Mouse (Mus musculus): ENCODE data around the gene Atf6. TPM values are rescaled to one million over a fixed set of nuclear protein-coding genes. Genes with fewer than 3 reads are reported as not detected.

Gene Atf6
- polyA plus RNA-seq, 1 experiment from 2014 or later: 7.6 TPM

DNA sequence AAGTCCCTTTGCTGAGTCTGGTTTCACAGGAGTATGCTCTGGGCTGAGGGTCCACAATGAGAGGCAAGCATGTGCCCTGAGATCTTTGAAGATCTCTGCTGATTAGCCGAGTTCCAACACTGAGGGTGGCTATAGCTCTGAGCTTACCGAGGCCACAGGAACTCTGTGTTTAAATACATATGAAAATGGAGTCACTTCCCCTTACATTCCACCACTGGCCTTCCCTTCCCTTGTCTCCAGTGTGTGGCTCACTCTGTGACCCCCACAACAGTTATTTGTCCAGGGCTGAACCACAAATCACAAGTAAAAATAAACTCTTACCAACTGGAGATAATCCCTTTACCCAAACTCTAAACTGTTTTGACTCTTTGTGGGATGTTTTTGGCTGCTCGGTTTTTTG lies 158.5 kb downstream of the Atf6 start:
- no peak overlapping the region for H3K9ac ChIP-seq (ENCODE audit: low read length)
- no peak overlapping the region for H3K4me2 ChIP-seq (ENCODE audit: low read depth, severe bottlenecking)
- no peak for ATAC-seq (ENCODE audit: insufficient number of reproducible peaks, low FRiP score, low TSS enrichment, low read depth)
- no peaks in the 10 kb centered on the region for H3K36me3 ChIP-seq (ENCODE audit: control insufficient read depth, insufficient read depth, low read length)
- H3K9me3 ChIP-seq (ENCODE audit: control insufficient read depth, low read length): no peaks in the 10 kb centered on the region
- no peaks in the 10 kb centered on the region for H3K4me1 ChIP-seq (ENCODE audit: control insufficient read depth, insufficient read depth, low read length)
- WGBS: 85% methylated on average over 3 of the region's 3 CpGs
- H3K27ac ChIP-seq (replicated peaks; ENCODE audit: low read depth, low read length): no peak overlapping the region
- H3K27me3 ChIP-seq (ENCODE audit: control insufficient read depth, insufficient read depth, low read length): no peaks in the 10 kb centered on the region
- H3K4me3 ChIP-seq (ENCODE audit: low read depth, low read length): no peak overlapping the region
- no peak for DNase-seq (ENCODE audit: low spot score)

- H3K4me1 ChIP-seq (ENCODE audit: control insufficient read depth, insufficient read depth, low read length): peaks cover 6% of the 10 kb centered on the region; the same call in 1 of the 2 replicates
- no peak for ATAC-seq (ENCODE audit: insufficient number of reproducible peaks, low FRiP score, low TSS enrichment, low read depth)
- no peaks in the 10 kb centered on the region for H3K36me3 ChIP-seq (ENCODE audit: control insufficient read depth, insufficient read depth, low read length)
- no peak for DNase-seq (ENCODE audit: low spot score)
- H3K9ac ChIP-seq (ENCODE audit: low read length): no peak overlapping the region
- no peak overlapping the region for H3K4me3 ChIP-seq (ENCODE audit: low read depth, low read length)
- no peak overlapping the region for H3K4me2 ChIP-seq (ENCODE audit: low read depth, severe bottlenecking)
- H3K27me3 ChIP-seq (ENCODE audit: control insufficient read depth, insufficient read depth, low read length): no peaks in the 10 kb centered on the region
- 90% methylated on average over 4 of the region's 4 CpGs for WGBS
- H3K27ac ChIP-seq (replicated peaks; ENCODE audit: low read depth, low read length): no peak overlapping the region
- no peaks in the 10 kb centered on the region for H3K9me3 ChIP-seq (ENCODE audit: control insufficient read depth, low read length)
These were observed 161.5 kb downstream of the Atf6 start for GRCm38 (mm10) chr1:170706046-170706445.

GRCm38 (mm10) chr1:170704911-170705594 lies 162.5 kb downstream of the Atf6 start:
- ATAC-seq (ENCODE audit: insufficient number of reproducible peaks, low FRiP score, low TSS enrichment, low read depth) (no peak), DNase-seq (ENCODE audit: low spot score) (no peak)
- no peak overlapping the region for H3K4me3 ChIP-seq (ENCODE audit: low read depth, low read length)
- H3K9me3 ChIP-seq (ENCODE audit: control insufficient read depth, low read length): no peaks in the 10 kb centered on the region
- no peaks in the 10 kb centered on the region for H3K36me3 ChIP-seq (ENCODE audit: control insufficient read depth, insufficient read depth, low read length)
- peaks cover 6% of the 10 kb centered on the region; the same call in 1 of the 2 replicates for H3K4me1 ChIP-seq (ENCODE audit: control insufficient read depth, insufficient read depth, low read length)
- H3K27ac ChIP-seq (replicated peaks; ENCODE audit: low read depth, low read length): no peak overlapping the region
- H3K4me2 ChIP-seq (ENCODE audit: low read depth, severe bottlenecking): no peak overlapping the region
- H3K9ac ChIP-seq (ENCODE audit: low read length): no peak overlapping the region
- WGBS: 83% methylated on average over 4 of the region's 4 CpGs
- H3K27me3 ChIP-seq (ENCODE audit: control insufficient read depth, insufficient read depth, low read length): no peaks in the 10 kb centered on the region

DNA sequence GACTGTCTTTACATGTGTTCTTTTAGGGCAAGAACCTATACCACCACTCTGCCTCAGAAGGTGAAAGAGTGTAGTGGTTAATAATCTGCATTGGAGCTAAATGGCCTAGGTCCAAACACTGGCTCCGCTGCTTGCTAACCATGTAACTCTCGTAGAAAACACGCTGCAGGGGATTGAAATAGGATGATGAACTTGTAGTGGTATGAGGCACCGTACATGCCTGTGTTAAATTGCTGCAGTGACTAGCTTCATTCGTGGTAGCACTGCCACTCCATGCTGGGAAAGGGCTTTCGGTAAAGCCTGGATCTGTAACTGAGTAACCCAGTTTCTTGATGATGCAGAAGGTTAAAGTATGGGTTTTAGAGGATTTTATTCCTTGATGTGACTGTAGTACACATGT lies 163.5 kb downstream of the Atf6 start:
- Histone ChIP-seq H3K9me3 (ENCODE audit: control insufficient read depth, low read length) (no peaks in the 10 kb centered on the region), H3K9ac (ENCODE audit: low read length) (no peak overlapping the region), H3K4me1 (ENCODE audit: control insufficient read depth, insufficient read depth, low read length) (peaks cover 6% of the 10 kb centered on the region; the same call in 1 of the 2 replicates), H3K4me3 (ENCODE audit: low read depth, low read length) (no peak overlapping the region), H3K4me2 (ENCODE audit: low read depth, severe bottlenecking) (no peak overlapping the region), H3K36me3 (ENCODE audit: control insufficient read depth, insufficient read depth, low read length) (no peaks in the 10 kb centered on the region), H3K27me3 (ENCODE audit: control insufficient read depth, insufficient read depth, low read length) (no peaks in the 10 kb centered on the region), H3K27ac (replicated peaks; ENCODE audit: low read depth, low read length) (no peak overlapping the region)
- DNase-seq (ENCODE audit: low spot score): no peak
- ATAC-seq (ENCODE audit: insufficient number of reproducible peaks, low FRiP score, low TSS enrichment, low read depth): no peak
- 94% methylated on average over 6 of the region's 6 CpGs for WGBS

DNA sequence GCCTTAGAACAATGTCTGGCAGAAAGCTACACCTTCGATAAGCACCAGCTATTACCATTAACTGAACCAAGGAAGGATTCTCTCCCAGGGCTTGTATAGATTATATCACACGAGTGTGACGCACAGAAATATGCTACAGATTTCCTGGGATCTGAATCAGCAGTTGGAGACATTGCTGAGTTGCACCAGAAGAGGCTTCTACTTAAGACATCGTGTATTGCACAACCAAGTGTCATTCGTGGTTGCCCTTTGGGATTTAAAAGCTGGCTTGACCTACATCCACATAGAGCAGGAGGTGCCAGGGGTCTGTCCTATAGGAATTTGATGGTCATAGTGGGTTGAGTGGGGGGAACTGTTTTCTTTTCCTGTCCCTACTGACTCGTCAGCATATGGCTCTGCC lies 164.6 kb downstream of the Atf6 start:
- H3K27ac ChIP-seq (replicated peaks; ENCODE audit: low read depth, low read length): no peak overlapping the region
- H3K27me3 ChIP-seq (ENCODE audit: control insufficient read depth, insufficient read depth, low read length): no peaks in the 10 kb centered on the region
- H3K4me3 ChIP-seq (ENCODE audit: low read depth, low read length): no peak overlapping the region
- H3K4me1 ChIP-seq (ENCODE audit: control insufficient read depth, insufficient read depth, low read length): peaks cover 6% of the 10 kb centered on the region; the same call in 1 of the 2 replicates
- WGBS: 90% methylated on average over 6 of the region's 6 CpGs
- DNase-seq (ENCODE audit: low spot score) (no peak), ATAC-seq (ENCODE audit: insufficient number of reproducible peaks, low FRiP score, low TSS enrichment, low read depth) (no peak)
- H3K36me3 ChIP-seq (ENCODE audit: control insufficient read depth, insufficient read depth, low read length): no peaks in the 10 kb centered on the region
- H3K4me2 ChIP-seq (ENCODE audit: low read depth, severe bottlenecking): no peak overlapping the region
- no peaks in the 10 kb centered on the region for H3K9me3 ChIP-seq (ENCODE audit: control insufficient read depth, low read length)
- H3K9ac ChIP-seq (ENCODE audit: low read length): no peak overlapping the region

- Histone ChIP-seq H3K4me1 (ENCODE audit: control insufficient read depth, insufficient read depth, low read length) (peaks cover 6% of the 10 kb centered on the region; the same call in 1 of the 2 replicates), H3K27me3 (ENCODE audit: control insufficient read depth, insufficient read depth, low read length) (no peaks in the 10 kb centered on the region), H3K4me3 (ENCODE audit: low read depth, low read length) (no peak overlapping the region), H3K4me2 (ENCODE audit: low read depth, severe bottlenecking) (no peak overlapping the region), H3K27ac (replicated peaks; ENCODE audit: low read depth, low read length) (no peak overlapping the region), H3K9me3 (ENCODE audit: control insufficient read depth, low read length) (no peaks in the 10 kb centered on the region), H3K36me3 (ENCODE audit: control insufficient read depth, insufficient read depth, low read length) (no peaks in the 10 kb centered on the region), H3K9ac (ENCODE audit: low read length) (no peak overlapping the region)
- WGBS: 83% methylated on average over 2 of the region's 2 CpGs
- ATAC-seq (ENCODE audit: insufficient number of reproducible peaks, low FRiP score, low TSS enrichment, low read depth): no peak
- no peak for DNase-seq (ENCODE audit: low spot score)
These were observed 165.3 kb downstream of the Atf6 start for GRCm38 (mm10) chr1:170702263-170702662.

DNA sequence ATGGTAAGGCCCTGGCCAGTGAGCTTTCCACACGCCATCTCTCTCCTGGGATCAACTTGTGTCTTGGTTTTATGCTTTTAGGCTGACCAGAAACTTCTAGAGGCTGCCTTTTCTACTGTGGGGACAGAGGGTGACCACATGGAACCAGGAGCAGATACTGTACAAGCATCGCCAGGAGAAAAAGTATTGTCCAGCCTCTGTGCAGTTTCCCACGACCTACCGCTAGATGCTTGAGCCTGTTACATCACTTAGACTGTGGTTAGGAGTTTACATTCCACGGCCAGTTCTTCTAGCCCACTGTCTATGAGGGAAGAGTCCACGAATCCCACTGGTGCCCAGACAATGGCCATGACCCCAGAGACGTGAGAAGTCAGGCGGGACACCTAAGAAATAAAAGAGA lies 166.0 kb downstream of the Atf6 start:
- Histone ChIP-seq H3K4me2 (ENCODE audit: low read depth, severe bottlenecking) (no peak overlapping the region), H3K27ac (replicated peaks; ENCODE audit: low read depth, low read length) (peak overlapping the region; percentile 22; the same call in 1 of the 2 replicates), H3K4me3 (ENCODE audit: low read depth, low read length) (no peak overlapping the region), H3K4me1 (ENCODE audit: control insufficient read depth, insufficient read depth, low read length) (peaks cover 6% of the 10 kb centered on the region; the same call in 1 of the 2 replicates), H3K9me3 (ENCODE audit: control insufficient read depth, low read length) (no peaks in the 10 kb centered on the region), H3K9ac (ENCODE audit: low read length) (no peak overlapping the region), H3K36me3 (ENCODE audit: control insufficient read depth, insufficient read depth, low read length) (no peaks in the 10 kb centered on the region), H3K27me3 (ENCODE audit: control insufficient read depth, insufficient read depth, low read length) (no peaks in the 10 kb centered on the region)
- no peak for DNase-seq (ENCODE audit: low spot score)
- peak; percentile 12; the same call in 1 of the 2 replicates for ATAC-seq (ENCODE audit: insufficient number of reproducible peaks, low FRiP score, low TSS enrichment, low read depth)
- WGBS: 89% methylated on average over 8 of the region's 8 CpGs

- WGBS: 12% methylated on average over 3 of the region's 3 CpGs
- ATAC-seq (ENCODE audit: insufficient number of reproducible peaks, low FRiP score, low TSS enrichment, low read depth) (peak; percentile 55; the same call in 1 of the 2 replicates), DNase-seq (ENCODE audit: low spot score) (peak; percentile 38)
- Histone ChIP-seq H3K27me3 (ENCODE audit: control insufficient read depth, insufficient read depth, low read length) (no peaks in the 10 kb centered on the region), H3K9ac (ENCODE audit: low read length) (no peak overlapping the region), H3K27ac (replicated peaks; ENCODE audit: low read depth, low read length) (peak overlapping the region; percentile 22; the same call in 1 of the 2 replicates), H3K4me1 (ENCODE audit: control insufficient read depth, insufficient read depth, low read length) (peaks cover 6% of the 10 kb centered on the region; the same call in 1 of the 2 replicates), H3K9me3 (ENCODE audit: control insufficient read depth, low read length) (no peaks in the 10 kb centered on the region), H3K4me3 (ENCODE audit: low read depth, low read length) (no peak overlapping the region), H3K4me2 (ENCODE audit: low read depth, severe bottlenecking) (no peak overlapping the region), H3K36me3 (ENCODE audit: control insufficient read depth, insufficient read depth, low read length) (no peaks in the 10 kb centered on the region)
These were observed 166.4 kb downstream of the Atf6 start for GRCm38 (mm10) chr1:170701178-170701577.

Measured in limb, embryonic 11.5 days (tissue).